Mouse (Mus musculus) embryonic facial prominence, embryonic 14.5 days (tissue): ENCODE measurements around the gene Prdm8. TPM values are rescaled to one million over a fixed set of nuclear protein-coding genes. Genes with fewer than 3 reads are reported as not detected.

Experiments used
- ATAC-seq: fragments of 200-750 bp; cut with Nextera tagmentation; 2 replicates; pipeline ENCODE4 v1.8.0; 2017; ENCODE audit warnings: low read depth, moderate number of reproducible peaks, moderate TSS enrichment
- DNase-seq: peaks from one replicate; pipeline ENCODE4 v3.0.0-alpha.2; 2015; ENCODE audit warnings: low spot score
- H3K27ac ChIP-seq: fragments of 300-500 bp; sonication (generic); replicated peaks from 2 replicates; pipeline ENCODE4 v1.5.1; 2014; ENCODE audit warnings: low read depth, mild to moderate bottlenecking, low read length, moderate library complexity
- H3K27me3 ChIP-seq: fragments of 300-500 bp; sonication (generic); replicated peaks from 2 replicates; pipeline ENCODE4 v1.6.1; 2014; ENCODE audit warnings: low read length; ENCODE audit not compliant: control insufficient read depth, insufficient read depth
- H3K36me3 ChIP-seq: fragments of 300-500 bp; sonication (generic); 2 replicates; pipeline ENCODE4 v1.6.1; 2014; ENCODE audit warnings: low read length, mixed read lengths; ENCODE audit not compliant: control insufficient read depth, insufficient read depth
- H3K4me1 ChIP-seq: fragments of 300-500 bp; sonication (generic); 2 replicates; pipeline ENCODE4 v1.6.1; 2014; ENCODE audit warnings: antibody characterized with exemption, low read length; ENCODE audit not compliant: control insufficient read depth, insufficient read depth
- H3K4me2 ChIP-seq: fragments of 300-500 bp; sonication (generic); 2 replicates; pipeline ENCODE4 v1.6.1; 2014; ENCODE audit warnings: low read depth, mild to moderate bottlenecking, low read length, moderate library complexity, mixed read lengths
- H3K4me3 ChIP-seq: fragments of 300-500 bp; sonication (generic); 2 replicates; pipeline ENCODE4 v1.5.1; 2014; ENCODE audit warnings: low read depth, mild to moderate bottlenecking, low read length
- H3K9ac ChIP-seq: fragments of 300-500 bp; sonication (generic); 2 replicates; pipeline ENCODE4 v1.6.1; 2014; ENCODE audit warnings: low read depth, mild to moderate bottlenecking, low read length, moderate library complexity, mixed read lengths
- H3K9me3 ChIP-seq: fragments of 300-500 bp; sonication (generic); 2 replicates; pipeline ENCODE4 v1.6.1; 2016; ENCODE audit warnings: low read length; ENCODE audit not compliant: control insufficient read depth
- WGBS: fragments of 180-500 bp; shearing (Covaris S2); extraction: QIAGEN DNeasy Blood & Tissue Kit; methylation state at CpG from one replicate; pipeline ENCODE4 v1.1.7; 2014; 5-methylcytosine and 5-hydroxymethylcytosine counted together
- polyA plus RNA-seq: library from polyadenylated mRNA; unstranded; fragments of >200 nt; fragmentation: Nextera tagmentation; extraction: Ambion mirVana; gene quantifications from 2 replicates; pipeline ENCODE4 v1.2.1, GENCODE M21; 2014

The Prdm8 gene
- polyA plus RNA-seq, 1 experiment from 2014 or later: 0.43 TPM

GRCm38 (mm10) chr5:98181686-98182602 is 14.9 kb downstream of the Prdm8 start:
- H3K4me2 ChIP-seq: no peak overlapping the region
- no peaks in the 10 kb centered on the region for H3K9me3 ChIP-seq
- peak overlapping the region; percentile 21; the same call in 1 of the 2 replicates for H3K4me3 ChIP-seq
- no peak overlapping the region for H3K27ac ChIP-seq
- H3K36me3 ChIP-seq: no peaks in the 10 kb centered on the region
- 3% methylated on average over 16 of the region's 16 CpGs for WGBS
- no peak overlapping the region for H3K9ac ChIP-seq
- no peak for ATAC-seq
- no peak for DNase-seq
- H3K27me3 ChIP-seq: peaks cover 99% of the 10 kb centered on the region
- H3K4me1 ChIP-seq: peaks cover 6% of the 10 kb centered on the region; the same call in 1 of the 2 replicates

- DNase-seq (no peak), ATAC-seq (no peak)
- Histone ChIP-seq H3K27ac (no peak overlapping the region), H3K27me3 (peaks cover 99% of the 10 kb centered on the region), H3K4me1 (peaks cover 6% of the 10 kb centered on the region; the same call in 1 of the 2 replicates), H3K36me3 (no peaks in the 10 kb centered on the region), H3K4me3 (no peak overlapping the region), H3K9me3 (no peaks in the 10 kb centered on the region), H3K9ac (no peak overlapping the region), H3K4me2 (no peak overlapping the region; the same call in 1 of the 2 replicates)
- WGBS: 4% methylated on average over 5 of the region's 5 CpGs
These were observed 15.6 kb downstream of the Prdm8 start for GRCm38 (mm10) chr5:98182603-98182920.

- Histone ChIP-seq H3K9me3 (no peaks in the 10 kb centered on the region), H3K4me2 (peak overlapping the region; percentile 20; the same call in 1 of the 2 replicates), H3K9ac (no peak overlapping the region), H3K4me3 (no peak overlapping the region), H3K27ac (no peak overlapping the region), H3K27me3 (peaks cover 99% of the 10 kb centered on the region), H3K36me3 (no peaks in the 10 kb centered on the region), H3K4me1 (peaks cover 6% of the 10 kb centered on the region; the same call in 1 of the 2 replicates)
- no peak for ATAC-seq
- DNase-seq: no peak
- WGBS: 2% methylated on average over 14 of the region's 14 CpGs
These were observed 16.1 kb downstream of the Prdm8 start for GRCm38 (mm10) chr5:98183031-98183595.

- WGBS: 3% methylated on average over 17 of the region's 17 CpGs
- Histone ChIP-seq H3K9ac (no peak overlapping the region), H3K27ac (no peak overlapping the region), H3K4me2 (no peak overlapping the region), H3K4me1 (peaks cover 8% of the 10 kb centered on the region; the same call in 1 of the 2 replicates), H3K36me3 (no peaks in the 10 kb centered on the region), H3K4me3 (no peak overlapping the region), H3K27me3 (peaks cover 99% of the 10 kb centered on the region), H3K9me3 (no peaks in the 10 kb centered on the region)
- DNase-seq (no peak), ATAC-seq (no peak)
These were observed 17.4 kb downstream of the Prdm8 start for GRCm38 (mm10) chr5:98184281-98184910.

- Histone ChIP-seq H3K4me2 (peak overlapping the region; percentile 95), H3K9ac (peak overlapping the region; percentile 58), H3K36me3 (no peaks in the 10 kb centered on the region), H3K27ac (no peak overlapping the region), H3K9me3 (no peaks in the 10 kb centered on the region), H3K4me1 (peaks cover 11% of the 10 kb centered on the region; the same call in 1 of the 2 replicates), H3K27me3 (peaks cover 99% of the 10 kb centered on the region), H3K4me3 (peak overlapping the region; percentile 57)
- under 1% methylated on average over 27 of the region's 89 CpGs for WGBS
- ATAC-seq: peak; percentile 73
- peak; percentile 82 for DNase-seq
These were observed 18.2 kb downstream of the Prdm8 start for GRCm38 (mm10) chr5:98184971-98185805.

GRCm38 (mm10) chr5:98185806-98186751 is 19.1 kb downstream of the Prdm8 start:
- under 1% methylated on average over 32 of the region's 106 CpGs for WGBS
- H3K9ac ChIP-seq: peak overlapping the region; percentile 58
- peak overlapping the region; percentile 95 for H3K4me2 ChIP-seq
- ATAC-seq (peak; percentile 17), DNase-seq (no peak)
- H3K36me3 ChIP-seq: no peaks in the 10 kb centered on the region
- no peaks in the 10 kb centered on the region for H3K9me3 ChIP-seq
- no peak overlapping the region for H3K27ac ChIP-seq
- peaks cover 7% of the 10 kb centered on the region; the same call in 1 of the 2 replicates for H3K4me1 ChIP-seq
- H3K27me3 ChIP-seq: peaks cover 99% of the 10 kb centered on the region
- H3K4me3 ChIP-seq: peak overlapping the region; percentile 57

GRCm38 (mm10) chr5:98189181-98190180 is 22.5 kb downstream of the Prdm8 start:
- DNase-seq (peak; percentile 71), ATAC-seq (0 out of 2 replicates have a peak, but pooled peaks have one; percentile 5)
- peak overlapping the region; percentile 40 for H3K4me2 ChIP-seq
- peak overlapping the region; percentile 20 for H3K4me3 ChIP-seq
- peaks cover 71% of the 10 kb centered on the region for H3K27me3 ChIP-seq
- 1% methylated on average over 31 of the region's 31 CpGs for WGBS
- no peak overlapping the region for H3K9ac ChIP-seq
- no peaks in the 10 kb centered on the region for H3K36me3 ChIP-seq
- H3K27ac ChIP-seq: no peak overlapping the region
- H3K9me3 ChIP-seq: no peaks in the 10 kb centered on the region
- peaks cover 5% of the 10 kb centered on the region; the same call in 1 of the 2 replicates for H3K4me1 ChIP-seq
